Mouse (Mus musculus) liver, embryonic 16.5 days (tissue): ENCODE results near the gene Tmem258. TPM values are rescaled to one million over a fixed set of nuclear protein-coding genes. Genes with fewer than 3 reads are reported as not detected.

Experiments
- ATAC-seq: fragments of 200-750 bp; cut with Nextera tagmentation; 2 replicates; pipeline ENCODE4 v1.8.0; 2017; ENCODE audit warnings: low read depth, mild to moderate bottlenecking, moderate number of reproducible peaks, moderate library complexity
- H3K27ac ChIP-seq: fragments of 300-500 bp; sonication (generic); 2 replicates; pipeline ENCODE4 v1.5.1; 2014; ENCODE audit warnings: mild to moderate bottlenecking, low read length
- H3K27me3 ChIP-seq: fragments of 300-500 bp; sonication (generic); 2 replicates; pipeline ENCODE4 v1.6.1; 2014; ENCODE audit warnings: low read depth, low read length, mixed read lengths; ENCODE audit not compliant: control insufficient read depth, insufficient read depth
- H3K36me3 ChIP-seq: fragments of 300-500 bp; sonication (generic); 2 replicates; pipeline ENCODE4 v1.6.1; 2014; ENCODE audit warnings: mild to moderate bottlenecking; ENCODE audit not compliant: control insufficient read depth, insufficient read depth
- H3K4me1 ChIP-seq: fragments of 300-500 bp; sonication (generic); 2 replicates; pipeline ENCODE4 v1.6.1; 2014; ENCODE audit warnings: low read depth, low read length, mixed read lengths; ENCODE audit not compliant: control insufficient read depth
- H3K4me2 ChIP-seq: fragments of 300-500 bp; sonication (generic); 2 replicates; pipeline ENCODE4 v1.6.1; 2014; ENCODE audit warnings: low read depth, low read length, mixed read lengths
- H3K4me3 ChIP-seq: fragments of 300-500 bp; sonication (generic); 2 replicates; pipeline ENCODE4 v1.5.1; 2014; ENCODE audit warnings: low read depth, mild to moderate bottlenecking, low read length
- H3K9ac ChIP-seq: fragments of 300-500 bp; sonication (generic); 2 replicates; pipeline ENCODE4 v1.6.1; 2014; ENCODE audit warnings: low read depth, low read length
- H3K9me3 ChIP-seq: fragments of 300-500 bp; sonication (generic); replicated peaks from 2 replicates; pipeline ENCODE4 v1.6.1; 2016; ENCODE audit warnings: low read length; ENCODE audit not compliant: control insufficient read depth
- WGBS: fragments of 180-500 bp; shearing (Covaris S2); extraction: QIAGEN DNeasy Blood & Tissue Kit; methylation state at CpG from one replicate; pipeline ENCODE4 v1.1.7; 2014; ENCODE audit not compliant: insufficient replicate concordance; 5-methylcytosine and 5-hydroxymethylcytosine counted together
- polyA plus RNA-seq: library from polyadenylated mRNA; unstranded; fragments of >200 nt; fragmentation: Nextera tagmentation; extraction: Ambion mirVana; gene quantifications from 2 replicates; pipeline ENCODE4 v1.2.1, GENCODE M21; 2015

Gene Tmem258
- polyA plus RNA-seq, 1 experiment from 2014 or later: 277 TPM

DNA sequence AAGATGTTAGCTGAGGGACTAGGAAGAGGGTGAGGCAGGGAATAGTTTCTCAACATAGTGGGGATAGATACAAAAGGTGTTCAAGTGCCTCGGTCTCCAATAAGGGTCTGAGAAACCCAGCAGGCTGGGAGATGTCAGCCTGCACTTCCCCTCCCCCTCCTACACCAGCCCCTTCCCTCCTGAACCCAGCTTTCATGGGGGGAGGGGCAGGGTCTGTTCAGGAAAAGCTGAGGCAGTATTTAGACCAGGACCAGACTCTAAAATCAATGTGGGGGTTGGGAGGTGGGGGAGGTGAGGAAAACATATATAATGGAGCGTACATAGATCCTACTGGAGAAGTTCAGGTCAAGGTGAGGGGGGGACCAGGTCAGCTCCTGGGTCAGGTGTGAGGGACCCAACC, 35.6 kb downstream of the Tmem258 start:
- H3K9me3 ChIP-seq: no peaks in the 10 kb centered on the region
- ATAC-seq: no peak
- H3K4me1 ChIP-seq: peaks cover 20% of the 10 kb centered on the region
- peaks cover 5% of the 10 kb centered on the region; the same call in 1 of the 2 replicates for H3K27me3 ChIP-seq
- WGBS: 41% methylated on average over 2 of the region's 2 CpGs
- 0 out of 2 replicates have a peak overlapping the region, but pooled peaks have one; percentile 4 for H3K27ac ChIP-seq
- peak overlapping the region; percentile 62 for H3K4me3 ChIP-seq
- H3K9ac ChIP-seq: no peak overlapping the region
- H3K36me3 ChIP-seq: no peaks in the 10 kb centered on the region
- peak overlapping the region; percentile 71 for H3K4me2 ChIP-seq

DNA sequence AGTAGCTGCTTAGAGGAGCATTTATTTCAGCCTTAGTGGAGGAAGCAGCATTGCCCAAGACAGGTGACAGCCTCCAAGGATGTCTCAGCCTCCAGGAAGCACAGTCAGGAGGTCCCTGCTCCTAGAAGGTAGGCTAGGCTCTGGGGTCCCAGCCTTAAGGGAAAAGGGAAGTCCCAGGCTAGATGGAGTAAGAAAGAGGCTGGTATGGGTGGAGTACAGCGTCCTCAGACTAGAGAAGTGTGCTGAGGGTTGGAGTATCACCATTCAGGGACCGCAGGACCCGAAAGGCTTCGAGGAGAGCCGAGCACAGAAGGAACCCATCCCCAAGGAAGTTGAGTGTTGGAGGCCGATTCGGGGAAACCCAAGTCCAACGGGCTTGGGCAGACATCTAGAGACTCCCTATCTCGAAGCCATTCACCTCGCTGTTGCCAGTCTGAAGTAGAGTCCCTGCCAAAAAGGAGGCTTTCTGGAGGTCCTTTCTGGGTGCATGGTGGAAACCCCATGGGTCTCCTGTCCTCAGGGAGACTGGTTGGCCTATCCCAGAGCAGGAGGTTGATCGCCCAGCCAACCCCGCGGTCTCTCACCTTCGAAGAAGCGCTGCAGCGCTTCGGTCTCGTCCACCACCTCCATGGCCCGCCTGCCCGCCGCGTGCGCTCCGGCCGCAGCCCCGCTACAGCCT, 36.3 kb downstream of the Tmem258 start:
- H3K4me1 ChIP-seq: peaks cover 19% of the 10 kb centered on the region
- H3K9ac ChIP-seq: peak overlapping the region; percentile 58
- ATAC-seq: no peak
- H3K27ac ChIP-seq: no peak overlapping the region
- no peaks in the 10 kb centered on the region for H3K36me3 ChIP-seq
- H3K27me3 ChIP-seq: peaks cover 5% of the 10 kb centered on the region; the same call in 1 of the 2 replicates
- H3K4me2 ChIP-seq: peak overlapping the region; percentile 71
- peak overlapping the region; percentile 62 for H3K4me3 ChIP-seq
- no peaks in the 10 kb centered on the region for H3K9me3 ChIP-seq
- WGBS: 1% methylated on average over 21 of the region's 26 CpGs

DNA sequence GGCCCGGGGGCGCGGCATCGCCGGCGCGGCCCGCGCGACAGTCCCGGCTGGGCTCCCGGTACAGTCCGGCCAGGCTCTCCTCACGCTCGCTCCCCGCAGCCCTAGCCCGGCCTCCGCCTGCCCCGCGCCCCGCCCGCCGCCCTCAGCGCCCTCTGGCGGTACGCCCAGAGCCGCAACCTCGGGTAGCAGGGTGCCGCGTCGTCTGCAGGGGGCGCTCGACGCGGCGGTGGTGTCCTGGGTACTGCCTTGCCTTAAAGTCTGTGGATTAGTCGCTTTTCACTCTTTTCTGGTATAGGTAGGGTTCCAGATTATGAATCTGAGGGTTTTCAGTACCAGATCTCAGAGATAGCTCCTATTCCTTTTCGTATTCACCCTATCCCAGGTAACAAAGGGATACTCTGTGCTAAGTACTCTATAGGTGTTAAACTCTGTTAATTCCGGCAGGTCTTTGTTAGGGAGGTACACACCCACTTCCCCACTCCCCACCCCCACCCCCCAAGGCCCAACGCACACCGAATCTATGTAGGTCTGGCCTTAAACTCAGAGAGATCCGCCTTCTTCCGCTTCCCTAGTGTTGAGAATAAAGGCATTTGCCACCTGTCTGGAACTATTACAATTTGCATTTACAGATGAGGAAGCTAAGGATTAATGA, 37.0 kb downstream of the Tmem258 start, which contains the start of gene Myrf:
Gene Myrf, minus strand, starts transcription at position 95 of the 652 bp plus-strand sequence.
- Histone ChIP-seq H3K4me1 (peaks cover 14% of the 10 kb centered on the region), H3K36me3 (no peaks in the 10 kb centered on the region), H3K27ac (0 out of 2 replicates have a peak within 1 kb of the TSS, but pooled peaks have one; percentile 4), H3K9me3 (no peaks in the 10 kb centered on the region), H3K9ac (peak within 1 kb of the TSS; percentile 58), H3K4me2 (peak within 1 kb of the TSS; percentile 71), H3K27me3 (peaks cover 5% of the 10 kb centered on the region; the same call in 1 of the 2 replicates), H3K4me3 (peak within 1 kb of the TSS; percentile 62)
- ATAC-seq: peak; percentile 79
- WGBS: 7% methylated on average over 43 of the region's 43 CpGs

DNA sequence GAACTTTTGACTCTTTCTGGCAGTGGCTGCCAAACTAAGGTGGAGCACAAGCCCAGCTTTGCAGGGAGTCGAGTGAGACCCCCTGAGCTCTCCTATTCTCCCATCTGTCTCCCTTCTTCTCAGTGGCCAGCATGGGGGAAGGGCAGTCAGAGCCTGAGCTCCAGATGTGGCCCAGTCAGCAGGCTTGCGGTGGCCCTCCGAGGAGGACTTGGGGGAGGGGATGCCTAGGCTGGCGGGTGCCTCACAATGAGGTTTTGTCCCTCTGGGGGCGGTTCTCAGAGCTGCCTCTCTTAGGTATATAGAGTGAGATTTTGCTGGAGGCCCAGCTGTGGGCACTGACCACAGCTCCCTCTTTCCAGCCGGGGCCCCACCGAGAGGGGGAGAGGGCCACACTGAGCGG, 39.1 kb downstream of the Tmem258 start:
- Histone ChIP-seq H3K4me3 (no peak overlapping the region), H3K9ac (no peak overlapping the region)
- no peak for ATAC-seq

DNA sequence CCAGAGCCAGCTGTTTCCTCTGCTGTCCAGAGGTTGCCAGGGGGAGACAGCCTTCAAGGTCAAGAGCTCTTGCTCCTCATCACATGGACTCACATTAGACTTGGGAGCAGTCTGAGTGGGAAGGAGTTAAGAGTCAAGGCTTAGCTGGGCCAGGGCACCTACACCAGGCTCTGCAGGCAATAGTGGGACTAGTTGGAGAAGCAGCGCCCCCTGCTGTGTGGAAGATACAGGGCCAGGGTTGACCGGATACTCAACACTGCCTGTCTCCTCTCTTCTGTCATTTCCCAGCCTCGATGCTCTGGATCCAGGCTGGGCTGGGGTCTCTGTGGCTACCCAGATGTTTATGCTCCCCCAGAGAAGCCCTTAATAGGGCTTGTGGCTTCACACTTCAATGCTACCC, 40.4 kb downstream of the Tmem258 start:
- no peak overlapping the region for H3K4me3 ChIP-seq
- H3K4me2 ChIP-seq: no peak overlapping the region
- H3K9ac ChIP-seq: no peak overlapping the region
- H3K27ac ChIP-seq: no peak overlapping the region
- no peaks in the 10 kb centered on the region for H3K36me3 ChIP-seq
- ATAC-seq: no peak
- H3K4me1 ChIP-seq: peaks cover 4% of the 10 kb centered on the region
- peaks cover 5% of the 10 kb centered on the region; the same call in 1 of the 2 replicates for H3K27me3 ChIP-seq
- 11% methylated on average over 3 of the region's 3 CpGs for WGBS
- H3K9me3 ChIP-seq: no peaks in the 10 kb centered on the region

More for the DNA sequence above, 39.1 kb downstream of the Tmem258 start:
- H3K4me2 ChIP-seq: no peak overlapping the region
- 22% methylated on average over 8 of the region's 8 CpGs for WGBS
- H3K27ac ChIP-seq: no peak overlapping the region
- H3K4me1 ChIP-seq: peaks cover 11% of the 10 kb centered on the region
- H3K27me3 ChIP-seq: peaks cover 5% of the 10 kb centered on the region; the same call in 1 of the 2 replicates
- H3K36me3 ChIP-seq: no peaks in the 10 kb centered on the region
- H3K9me3 ChIP-seq: no peaks in the 10 kb centered on the region

DNA sequence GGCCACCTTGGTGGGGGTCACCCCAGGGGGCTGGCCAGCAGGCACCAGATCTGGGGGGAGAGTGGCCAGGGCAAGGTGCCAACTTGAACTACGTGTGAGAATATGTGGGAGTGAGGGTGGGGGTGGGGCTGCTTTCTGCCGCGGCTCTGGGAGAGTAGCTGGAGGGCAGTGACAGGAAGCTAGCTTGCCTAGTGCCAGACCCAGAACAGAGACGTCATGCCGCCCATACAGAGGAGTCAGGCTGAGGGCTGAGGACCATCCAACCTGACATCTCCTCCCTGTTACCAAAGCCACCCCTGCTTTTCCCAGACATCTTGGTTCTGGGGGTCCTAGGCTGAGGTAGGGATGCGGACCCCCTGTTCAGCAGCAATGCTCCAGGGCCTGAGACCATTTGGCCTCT, 43.4 kb downstream of the Tmem258 start:
- H3K4me1 ChIP-seq: no peaks in the 10 kb centered on the region
- H3K9ac ChIP-seq: no peak overlapping the region
- no peak overlapping the region for H3K4me3 ChIP-seq
- H3K36me3 ChIP-seq: no peaks in the 10 kb centered on the region
- H3K27ac ChIP-seq: no peak overlapping the region
- WGBS: 17% methylated on average over 6 of the region's 6 CpGs
- no peaks in the 10 kb centered on the region for H3K27me3 ChIP-seq
- H3K4me2 ChIP-seq: no peak overlapping the region
- ATAC-seq: no peak
- no peaks in the 10 kb centered on the region for H3K9me3 ChIP-seq

DNA sequence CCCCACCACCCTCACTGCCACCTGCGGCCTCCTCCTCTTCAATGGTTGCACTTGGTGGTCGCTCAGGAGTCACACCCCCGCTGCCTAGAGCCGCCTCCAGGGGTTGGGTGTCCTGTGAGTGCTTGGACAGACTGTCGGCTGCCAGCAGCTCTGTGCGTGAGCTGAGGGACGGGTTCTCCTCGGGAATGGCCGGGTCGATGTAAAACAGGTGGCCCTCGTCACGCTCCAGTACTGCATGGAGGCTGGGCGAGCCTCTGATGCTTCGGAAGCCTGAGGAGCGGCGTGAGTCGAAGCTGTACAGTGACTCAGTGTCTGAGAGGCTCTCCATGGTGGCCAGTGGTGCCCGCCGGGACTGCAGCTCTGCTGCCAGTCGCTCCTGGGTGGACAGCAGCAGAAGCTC, 44.3 kb downstream of the Tmem258 start:
- Histone ChIP-seq H3K27ac (no peak overlapping the region), H3K36me3 (no peaks in the 10 kb centered on the region), H3K9me3 (no peaks in the 10 kb centered on the region), H3K4me3 (no peak overlapping the region), H3K4me2 (no peak overlapping the region), H3K4me1 (no peaks in the 10 kb centered on the region), H3K27me3 (no peaks in the 10 kb centered on the region), H3K9ac (no peak overlapping the region)
- WGBS: 57% methylated on average over 20 of the region's 20 CpGs
- ATAC-seq: no peak
